Comparison of ENCODE assay signal across 13 mouse cellular contexts in the genomic region with DNA sequence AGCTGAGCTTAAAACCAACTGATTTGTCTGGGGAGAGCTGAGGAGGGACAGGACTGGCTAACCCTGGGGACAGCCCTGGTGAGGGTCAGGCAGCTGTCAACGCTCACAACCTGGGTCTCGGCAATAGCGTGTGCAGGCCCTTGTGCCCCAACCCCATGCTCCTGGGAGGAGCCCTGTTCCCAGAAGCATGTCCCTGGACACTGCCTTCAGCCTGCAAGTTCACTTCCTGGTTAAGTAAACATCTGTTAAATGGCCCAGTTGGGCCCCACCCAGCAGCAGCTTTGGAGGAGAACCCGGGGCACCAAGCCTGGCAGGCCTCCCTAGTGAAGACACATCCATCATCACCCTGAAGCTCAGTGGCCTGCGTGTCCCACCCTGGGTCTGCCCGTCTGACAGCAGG. TPM values are rescaled to one million over a fixed set of nuclear protein-coding genes. Genes with fewer than 3 reads are reported as not detected.
DNase-seq lines count a peak whose midpoint lies in the region; ATAC-seq and TF ChIP-seq lines count a peak whose summit lies in the region.
"Had no signal": no experiment of that assay in that cellular context is flagged by ENCODE, and none has a peak within 500 bp of the region (broad histone marks: within the 10 kb centered on the region; RNA-seq: fewer than 3 reads in every experiment).

No protein-coding gene starts in this region.

- no peak overlapping the region for H3K4me2 ChIP-seq in heart, embryonic 15.5 days
- no peak overlapping the region for H3K4me2 ChIP-seq in kidney, postnatal 0 days (ENCODE audit: low read length)
- no peak overlapping the region for H3K4me2 ChIP-seq in forebrain, embryonic 12.5 days

- H3K27ac ChIP-seq in heart, embryonic 15.5 days = no peak overlapping the region
- H3K27ac ChIP-seq in kidney, postnatal 0 days = no peak overlapping the region
- no peak overlapping the region for H3K27ac ChIP-seq in forebrain, embryonic 12.5 days
- H3K27ac ChIP-seq: left cerebral cortex, adult 2 months had no signal

- H3K9ac ChIP-seq in heart, embryonic 15.5 days = no peak overlapping the region
- H3K9ac ChIP-seq in kidney, postnatal 0 days (ENCODE audit: low read depth, low read length) = no peak overlapping the region
- no peak overlapping the region for H3K9ac ChIP-seq in forebrain, embryonic 12.5 days

- no peaks in the 10 kb centered on the region for H3K36me3 ChIP-seq in heart, embryonic 15.5 days
- no peaks in the 10 kb centered on the region for H3K36me3 ChIP-seq in kidney, postnatal 0 days (ENCODE audit: insufficient read depth, low read length)
- no peaks in the 10 kb centered on the region for H3K36me3 ChIP-seq in forebrain, embryonic 12.5 days (replicated peaks)

- no peak overlapping the region for H3K4me3 ChIP-seq in heart, embryonic 15.5 days
- H3K4me3 ChIP-seq in kidney, postnatal 0 days (replicated peaks; ENCODE audit: low read depth, low read length) = no peak overlapping the region
- H3K4me3 ChIP-seq in forebrain, embryonic 12.5 days (replicated peaks) = no peak overlapping the region
- H3K4me3 ChIP-seq: left cerebral cortex, adult 2 months had no signal

- 32% methylated on average over 6 of the region's 6 CpGs for WGBS in heart, embryonic 15.5 days
- 16% methylated on average over 6 of the region's 6 CpGs for WGBS in kidney, postnatal 0 days
- 85% methylated on average over 6 of the region's 6 CpGs for WGBS in forebrain, embryonic 12.5 days

- H3K27me3 ChIP-seq in heart, embryonic 15.5 days = no peaks in the 10 kb centered on the region
- H3K27me3 ChIP-seq in kidney, postnatal 0 days (ENCODE audit: insufficient read depth, low read length) = no peaks in the 10 kb centered on the region
- no peaks in the 10 kb centered on the region for H3K27me3 ChIP-seq in forebrain, embryonic 12.5 days

- DNase-seq in ovary, adult 18-20 months (ENCODE audit: low spot score) = peak; percentile 10
- DNase-seq in ovary, postnatal 10 days (ENCODE audit: low spot score) = no peak
- peak; percentile 57 for DNase-seq in kidney, postnatal 0 days (ENCODE audit: low spot score)
- DNase-seq in lung, postnatal 4 days = peak; percentile 77 to 89
- DNase-seq: embryo, embryonic 11 days had no signal

- ATAC-seq in heart, embryonic 15.5 days (replicated peaks; ENCODE audit: insufficient number of reproducible peaks, insufficient read depth, low FRiP score, low read depth) = peak; percentile 28; the same call in 1 of the 2 replicates
- peak; percentile 66; the same call in 1 of the 2 replicates for ATAC-seq in kidney, postnatal 0 days (replicated peaks; ENCODE audit: low FRiP score, low read depth)
- no peak for ATAC-seq in frontal cortex, adult (ENCODE audit: low TSS enrichment)
- no peak for ATAC-seq in erythroblast, adult 5-6 weeks (replicated peaks; ENCODE audit: low FRiP score, poor library complexity, severe bottlenecking)
- no peak for ATAC-seq in forebrain, embryonic 12.5 days (ENCODE audit: low FRiP score)
- ATAC-seq: activated CD4-positive, CD25-positive, alpha-beta regulatory T cell, adult 4 months had no signal

- no peak for TF ChIP-seq CTCF in kidney, postnatal 0 days (IDR thresholded peaks at IDR 0.05; ENCODE audit: low read depth)

- peaks cover 18% of the 10 kb centered on the region for H3K4me1 ChIP-seq in heart, embryonic 15.5 days (replicated peaks)
- peaks cover 6% of the 10 kb centered on the region for H3K4me1 ChIP-seq in kidney, postnatal 0 days (replicated peaks; ENCODE audit: insufficient read depth, low read length)
- H3K4me1 ChIP-seq in forebrain, embryonic 12.5 days = no peaks in the 10 kb centered on the region

- no peaks in the 10 kb centered on the region for H3K9me3 ChIP-seq in heart, embryonic 15.5 days (replicated peaks)
- H3K9me3 ChIP-seq in kidney, postnatal 0 days (replicated peaks; ENCODE audit: low read length) = no peaks in the 10 kb centered on the region
- no peaks in the 10 kb centered on the region for H3K9me3 ChIP-seq in forebrain, embryonic 12.5 days

RNA-seq across cellular contexts. Expression of a gene that starts 56.0 kb away (rescaled TPM):
- 11.6 and 16.1 TPM in 2 replicates for polyA plus RNA-seq in heart, embryonic 15.5 days (2015; fragmentation: Nextera tagmentation; extraction: Ambion mirVana)
- 11.9 and 12.5 TPM in 2 replicates for polyA plus RNA-seq in kidney, postnatal 0 days (2015; fragmentation: Nextera tagmentation; extraction: Ambion mirVana)
- not detected in 2 replicates for total RNA-seq in erythroblast, adult 5-6 weeks (2015; ENCODE audit: low replicate concordance)
- total RNA-seq in erythroblast, adult 5-6 weeks (2017; ENCODE audit: low replicate concordance) = 0.70 TPM in 1 of 2 replicates, not detected in the other
- polyA plus RNA-seq in forebrain, embryonic 12.5 days (2016; fragmentation: Nextera tagmentation; extraction: Ambion mirVana) = 7.6 and 12.7 TPM in 2 replicates
- total RNA-seq: CH12.LX; megakaryocyte-erythroid progenitor cell, adult 5-6 weeks had no signal

RNA-seq across cellular contexts. Expression of a gene that starts 56.5 kb away (rescaled TPM):
- 14.8 and 18.7 TPM in 2 replicates for polyA plus RNA-seq in heart, embryonic 15.5 days (2015; fragmentation: Nextera tagmentation; extraction: Ambion mirVana)
- 13.9 and 14.1 TPM in 2 replicates for polyA plus RNA-seq in kidney, postnatal 0 days (2015; fragmentation: Nextera tagmentation; extraction: Ambion mirVana)
- 15.2 and 17.1 TPM in 2 replicates for total RNA-seq in erythroblast, adult 5-6 weeks (2015; ENCODE audit: low replicate concordance)
- 19.3 and 25.2 TPM in 2 replicates for total RNA-seq in erythroblast, adult 5-6 weeks (2017; ENCODE audit: low replicate concordance)
- polyA plus RNA-seq in forebrain, embryonic 12.5 days (2016; fragmentation: Nextera tagmentation; extraction: Ambion mirVana) = 24.0 and 36.0 TPM in 2 replicates

Comparison
In these comparisons a context has a peak if more than half of its experiments do, and no peak if none do; other contexts are left out.
1. ATAC-seq: peak in heart, embryonic 15.5 days (single experiment) and kidney, postnatal 0 days (single experiment); none in frontal cortex, adult (single experiment), erythroblast, adult 5-6 weeks (single experiment) and forebrain, embryonic 12.5 days (single experiment).